9 mouse cellular contexts compared by ENCODE assay signal in the genomic region with DNA sequence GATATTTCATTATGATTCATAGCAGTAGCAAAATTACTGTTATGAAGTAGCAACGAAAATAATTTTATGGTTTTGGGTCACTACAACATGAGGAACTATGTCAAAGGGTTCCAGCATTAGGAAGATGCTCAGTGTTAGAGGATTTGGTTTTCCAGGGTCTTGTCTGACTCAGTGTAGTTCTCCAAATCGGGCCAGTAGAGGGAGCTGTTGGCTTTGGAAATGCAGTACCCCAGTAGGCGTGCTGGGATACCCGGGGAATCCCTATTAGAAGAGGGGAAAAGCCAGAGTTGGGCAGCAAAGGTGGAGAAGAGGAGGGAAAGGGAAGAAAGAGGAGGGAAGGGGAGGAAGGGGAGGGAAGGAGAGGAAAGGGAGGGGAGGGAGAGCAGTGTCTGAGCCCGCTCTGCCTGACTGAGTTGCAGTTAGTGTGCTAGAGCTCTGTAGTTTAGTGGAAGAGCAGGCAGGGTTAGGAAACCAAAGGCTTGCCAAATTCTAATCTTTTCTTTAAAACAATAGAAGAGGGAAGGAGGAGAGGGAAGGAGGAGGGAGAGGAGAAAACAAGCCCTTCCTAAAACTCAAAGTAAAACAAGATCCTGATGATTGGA. TPM values are rescaled to one million over a fixed set of nuclear protein-coding genes. Genes with fewer than 3 reads are reported as not detected.
DNase-seq lines count a peak whose midpoint lies in the region; TF ChIP-seq lines count a peak whose summit lies in the region.
"Had no signal": no experiment of that assay in that cellular context is flagged by ENCODE, and none has a peak within 500 bp of the region (broad histone marks: within the 10 kb centered on the region; RNA-seq: fewer than 3 reads in every experiment).

No protein-coding gene starts in this region.

- H3K4me3 ChIP-seq in MEL (ENCODE audit: control insufficient read depth in 1 of 2, insufficient read depth in 1 of 2, low read depth in 2 of 2, low read length in 2 of 2): no peak overlapping the region
- no peak overlapping the region for H3K4me3 ChIP-seq in cerebellum, adult 2 months (replicated peaks; ENCODE audit: insufficient read depth, low read depth, low read length)
- no peak overlapping the region for H3K4me3 ChIP-seq in hindbrain, embryonic 10.5 days

- peak; percentile 100 for TF ChIP-seq RAD21 in MEL (IDR thresholded peaks at IDR 0.05; ENCODE audit: low read depth, low read length)

- no peaks in the 10 kb centered on the region for H3K36me3 ChIP-seq in MEL (ENCODE audit: control insufficient read depth in 1 of 2, insufficient read depth in 2 of 2, low read length in 2 of 2)
- no peaks in the 10 kb centered on the region for H3K36me3 ChIP-seq in hindbrain, embryonic 10.5 days

- no peaks in the 10 kb centered on the region for H3K4me1 ChIP-seq in MEL (ENCODE audit: control insufficient read depth in 1 of 2, insufficient read depth in 2 of 2, low read length in 2 of 2)
- no peaks in the 10 kb centered on the region for H3K4me1 ChIP-seq in cerebellum, adult 2 months (ENCODE audit: control insufficient read depth, insufficient read depth, low read length)
- peaks cover 26% of the 10 kb centered on the region for H3K4me1 ChIP-seq in hindbrain, embryonic 10.5 days (replicated peaks)

- no peak for TF ChIP-seq EP300 in MEL (IDR thresholded peaks at IDR 0.05; ENCODE audit: low read depth in 1 of 2, low read length in 2 of 2)

- H3K27me3 ChIP-seq in MEL (ENCODE audit: control insufficient read depth in 1 of 2, insufficient read depth in 2 of 2, low read length in 2 of 2): no peaks in the 10 kb centered on the region
- no peaks in the 10 kb centered on the region for H3K27me3 ChIP-seq in cerebellum, adult 2 months (ENCODE audit: control insufficient read depth, insufficient read depth, low read length)
- no peaks in the 10 kb centered on the region for H3K27me3 ChIP-seq in hindbrain, embryonic 10.5 days (ENCODE audit: insufficient read depth, poor library complexity, severe bottlenecking)

- peak; percentile 70 to 99 (median 89) for TF ChIP-seq CTCF in MEL (IDR thresholded peaks at IDR 0.05 in 2 of 3, conservative IDR thresholded peaks at IDR 0.05 in 1 of 3; ENCODE audit: control insufficient read depth in 1 of 3, insufficient read depth in 1 of 3, low read depth in 2 of 3, low read length in 3 of 3, poor library complexity in 1 of 3, severe bottlenecking in 1 of 3)
- peak; percentile 78 for TF ChIP-seq CTCF in cerebellum, adult 2 months (IDR thresholded peaks at IDR 0.05; ENCODE audit: borderline replicate concordance, insufficient read depth, low read depth, low read length)

- no peak overlapping the region for H3K9ac ChIP-seq in MEL (ENCODE audit: control insufficient read depth, low read depth, low read length, poor library complexity, severe bottlenecking)

- peak; percentile 90 for DNase-seq in MEL (ENCODE audit: low read depth, low spot score)
- DNase-seq in cerebellum, adult 2 months: peak; percentile 69 to 75
- DNase-seq in frontal cortex, adult 2 months (ENCODE audit: extremely low spot score in 1 of 2, low spot score in 1 of 2): peak; percentile 60 to 95
- DNase-seq in hindbrain, embryonic 10.5 days (ENCODE audit: low spot score): peak; percentile 83
- peak; percentile 80 for DNase-seq in layer of hippocampus, adult 9-10 months (ENCODE audit: low spot score)
- DNase-seq in lung, postnatal 14 days: peak; percentile 89
- peak; percentile 93 for DNase-seq in retina, embryonic 14.5 days (ENCODE audit: low spot score)
- peak; percentile 38 for DNase-seq in urinary bladder, adult 2 months (ENCODE audit: low spot score)

- 18% methylated on average over 5 of the region's 5 CpGs for WGBS in cerebellum, adult 2 months
- 6% methylated on average over 5 of the region's 5 CpGs for WGBS in hindbrain, embryonic 10.5 days

- no peaks in the 10 kb centered on the region for H3K79me2 ChIP-seq in MEL (ENCODE audit: control insufficient read depth, insufficient read depth, low read length, poor library complexity)

- no peaks in the 10 kb centered on the region for H3K9me3 ChIP-seq in MEL (replicated peaks; ENCODE audit: insufficient read depth, low read length)
- H3K9me3 ChIP-seq in hindbrain, embryonic 10.5 days: peaks cover 5% of the 10 kb centered on the region; the same call in 1 of the 2 replicates

- TF ChIP-seq POLR2A in MEL (IDR thresholded peaks at IDR 0.05; ENCODE audit: control insufficient read depth in 1 of 2, insufficient read depth in 1 of 2, low read depth in 1 of 2, low read length in 2 of 2, poor library complexity in 1 of 2): no peak
- TF ChIP-seq POLR2A in cerebellum, adult 2 months (IDR thresholded peaks at IDR 0.05; ENCODE audit: borderline replicate concordance, insufficient read depth, low read length): no peak

- no peak overlapping the region for H3K27ac ChIP-seq in MEL (ENCODE audit: control insufficient read depth, low read depth, low read length)
- H3K27ac ChIP-seq in cerebellum, adult 2 months (ENCODE audit: insufficient read depth, low read length): no peak overlapping the region
- H3K27ac ChIP-seq in hindbrain, embryonic 10.5 days: no peak overlapping the region
- H3K27ac ChIP-seq: macrophage had no signal

TF ChIP-seq in MEL, 35 proteins besides CTCF, POLR2A, EP300 and RAD21:
- no peak for TF ChIP-seq CHD1 (IDR thresholded peaks at IDR 0.05; ENCODE audit: low read depth, low read length)
- no peak for TF ChIP-seq GABPA (IDR thresholded peaks at IDR 0.05; ENCODE audit: low read depth, low read length)
- TF ChIP-seq ZC3H11A (IDR thresholded peaks at IDR 0.05; ENCODE audit: low read depth, low read length): peak; percentile 95
- TF ChIP-seq POLR2AphosphoS2 (IDR thresholded peaks at IDR 0.05; ENCODE audit: low read length): no peak
- no peak for TF ChIP-seq MAZ (IDR thresholded peaks at IDR 0.05; ENCODE audit: low read depth, low read length)
- TF ChIP-seq SMC3 (IDR thresholded peaks at IDR 0.05; ENCODE audit: low read depth, low read length): peak; percentile 98
- no peak for TF ChIP-seq TCF12 (IDR thresholded peaks at IDR 0.05; ENCODE audit: low read depth, low read length)
- 0 out of 2 replicates have a peak, but pooled peaks have one; percentile 23 for TF ChIP-seq SIN3A (IDR thresholded peaks at IDR 0.05; ENCODE audit: low read length)
- TF ChIP-seq MYB (IDR thresholded peaks at IDR 0.05; ENCODE audit: low read depth, low read length): no peak
- no peak for TF ChIP-seq MAX (IDR thresholded peaks at IDR 0.05; ENCODE audit: low read length)
- TF ChIP-seq MEF2A (IDR thresholded peaks at IDR 0.05; ENCODE audit: extremely low read depth, insufficient replicate concordance, low read depth, low read length, poor library complexity, severe bottlenecking): no peak
- no peak for TF ChIP-seq RCOR1 (IDR thresholded peaks at IDR 0.05; ENCODE audit: low read depth, low read length)
- no peak for TF ChIP-seq E2F4 (IDR thresholded peaks at IDR 0.05; ENCODE audit: borderline replicate concordance, low read depth, low read length)
- no peak for TF ChIP-seq GATA1 (IDR thresholded peaks at IDR 0.05; ENCODE audit: low read depth, low read length)
- TF ChIP-seq TAL1 (IDR thresholded peaks at IDR 0.05; ENCODE audit: low read length): no peak
- TF ChIP-seq UBTF (IDR thresholded peaks at IDR 0.05; ENCODE audit: borderline replicate concordance, insufficient read depth, low read depth, low read length): no peak

RNA-seq across cellular contexts. Expression of a gene that starts 51.8 kb away (rescaled TPM):
- total RNA-seq in MEL (2012; rRNA removed): 12.0 and 16.1 TPM in 2 replicates
- polyA plus RNA-seq in MEL (2012; ENCODE audit: insufficient read depth in 1 of 2, insufficient read length in 2 of 2, low read depth in 1 of 2, low replicate concordance in 2 of 2, missing spikeins in 1 of 2): 10 to 100 TPM in 1 of 2 experiments, not detected in 1; 11.1 TPM
- 3.5 and 4.0 TPM in 2 replicates for polyA plus RNA-seq in cerebellum, adult 2 months (2012; rRNA removed)
- polyA plus RNA-seq in frontal cortex, adult 2 months (2012; rRNA removed): 25.4 and 26.0 TPM in 2 replicates
- polyA plus RNA-seq in hindbrain, embryonic 10.5 days (2016; fragmentation: Nextera tagmentation; extraction: Ambion mirVana): 0.39 and 0.56 TPM in 2 replicates
- polyA plus RNA-seq in urinary bladder, adult 2 months (2012; rRNA removed): 0.85 and 1.1 TPM in 2 replicates

Comparison
In these comparisons a context has a peak if more than half of its experiments do, and no peak if none do; other contexts are left out.
1. DNase-seq: peak in every context shown above with its lines; median percentile 93 in retina, embryonic 14.5 days; 90 in MEL; 89 in lung, postnatal 14 days; 83 in hindbrain, embryonic 10.5 days; 80 in layer of hippocampus, adult 9-10 months; 78 in frontal cortex, adult 2 months; 72 in cerebellum, adult 2 months; 38 in urinary bladder, adult 2 months.